Mouse (Mus musculus) heart, postnatal 0 days (tissue): ENCODE results near the gene B4galt1. TPM values are rescaled to one million over a fixed set of nuclear protein-coding genes. Genes with fewer than 3 reads are reported as not detected.
A peak's percentile ranks its signal among the peaks of the same experiment; 100 is the strongest.

Source experiments
- ATAC-seq: fragments of 200-750 bp; cut with Nextera tagmentation; 2 replicates; pipeline ENCODE4 v1.8.0; 2017; ENCODE audit warnings: low read depth, moderate number of reproducible peaks, moderate library complexity; ENCODE audit not compliant: insufficient read depth
- DNase-seq: peaks from one replicate; pipeline ENCODE4 v3.0.0-alpha.2; 2016; ENCODE audit warnings: low spot score
- H3K27ac ChIP-seq: fragments of 300-500 bp; sonication (generic); 2 replicates; pipeline ENCODE4 v1.5.1; 2014; ENCODE audit warnings: low read depth, mild to moderate bottlenecking
- H3K27me3 ChIP-seq: fragments of 300-500 bp; sonication (generic); 2 replicates; pipeline ENCODE4 v1.6.1; 2014; ENCODE audit warnings: low read length, mixed read lengths; ENCODE audit not compliant: control insufficient read depth, insufficient read depth
- H3K36me3 ChIP-seq: fragments of 300-500 bp; sonication (generic); replicated peaks from 2 replicates; pipeline ENCODE4 v1.6.1; 2014; ENCODE audit warnings: low read length, mixed read lengths; ENCODE audit not compliant: control insufficient read depth, insufficient read depth
- H3K4me1 ChIP-seq: fragments of 300-500 bp; sonication (generic); 2 replicates; pipeline ENCODE4 v1.6.1; 2014; ENCODE audit warnings: antibody characterized with exemption; ENCODE audit not compliant: control insufficient read depth, insufficient read depth
- H3K4me2 ChIP-seq: fragments of 300-500 bp; sonication (generic); 2 replicates; pipeline ENCODE4 v1.6.1; 2014; ENCODE audit warnings: low read depth, mild to moderate bottlenecking, low read length, moderate library complexity
- H3K4me3 ChIP-seq: fragments of 300-500 bp; sonication (generic); 2 replicates; pipeline ENCODE4 v1.5.1; 2014; ENCODE audit warnings: low read depth, low read length
- H3K9ac ChIP-seq: fragments of 300-500 bp; sonication (generic); replicated peaks from 2 replicates; pipeline ENCODE4 v1.6.1; 2014; ENCODE audit warnings: low read depth, low read length, mixed read lengths
- H3K9me3 ChIP-seq: fragments of 300-500 bp; sonication (generic); replicated peaks from 2 replicates; pipeline ENCODE4 v1.6.1; 2016; ENCODE audit warnings: low read length; ENCODE audit not compliant: control insufficient read depth
- CTCF ChIP-seq: IDR thresholded peaks from 2 replicates; pipeline ENCODE4 v1.5.1; 2016; ENCODE audit warnings: antibody characterized with exemption, control low read depth, low read depth
- EP300 ChIP-seq: IDR thresholded peaks from 2 replicates; pipeline ENCODE4 v1.6.1; 2016; ENCODE audit warnings: antibody characterized with exemption, low read depth
- WGBS: fragments of 180-500 bp; shearing (Covaris S2); extraction: QIAGEN DNeasy Blood & Tissue Kit; methylation state at CpG from one replicate; pipeline ENCODE4 v1.1.7; 2014; 5-methylcytosine and 5-hydroxymethylcytosine counted together
- polyA plus RNA-seq: library from polyadenylated mRNA; unstranded; fragments of >200 nt; fragmentation: Nextera tagmentation; extraction: Ambion mirVana; gene quantifications from 2 replicates; pipeline ENCODE4 v1.2.1, GENCODE M21; 2015
- total RNA-seq: library from RNA; depleted of rRNA; stranded (reverse); fragments of >200 nt; gene quantifications from 2 replicates; pipeline ENCODE4 v1.2.3, GENCODE M21; 2014; ENCODE audit warnings: low replicate concordance

The B4galt1 gene
- total and polyA plus RNA-seq, 2 experiments from 2014 or later = 49.6 to 125 TPM

- ATAC-seq = no peak
- Histone ChIP-seq H3K9ac (no peak overlapping the region), H3K9me3 (no peaks in the 10 kb centered on the region), H3K27me3 (no peaks in the 10 kb centered on the region), H3K27ac (no peak overlapping the region), H3K4me1 (peaks cover 44% of the 10 kb centered on the region), H3K4me3 (no peak overlapping the region), H3K36me3 (0 out of 2 replicates have a peak, but pooled peaks cover 3% of the 10 kb centered on the region), H3K4me2 (no peak overlapping the region)
- 85% methylated on average over 4 of the region's 4 CpGs for WGBS
- TF ChIP-seq CTCF = no peak
- no peak for TF ChIP-seq EP300
- DNase-seq = no peak
These were observed 19.5 kb downstream of the B4galt1 start for GRCm38 (mm10) chr4:40834232-40834786.

DNA sequence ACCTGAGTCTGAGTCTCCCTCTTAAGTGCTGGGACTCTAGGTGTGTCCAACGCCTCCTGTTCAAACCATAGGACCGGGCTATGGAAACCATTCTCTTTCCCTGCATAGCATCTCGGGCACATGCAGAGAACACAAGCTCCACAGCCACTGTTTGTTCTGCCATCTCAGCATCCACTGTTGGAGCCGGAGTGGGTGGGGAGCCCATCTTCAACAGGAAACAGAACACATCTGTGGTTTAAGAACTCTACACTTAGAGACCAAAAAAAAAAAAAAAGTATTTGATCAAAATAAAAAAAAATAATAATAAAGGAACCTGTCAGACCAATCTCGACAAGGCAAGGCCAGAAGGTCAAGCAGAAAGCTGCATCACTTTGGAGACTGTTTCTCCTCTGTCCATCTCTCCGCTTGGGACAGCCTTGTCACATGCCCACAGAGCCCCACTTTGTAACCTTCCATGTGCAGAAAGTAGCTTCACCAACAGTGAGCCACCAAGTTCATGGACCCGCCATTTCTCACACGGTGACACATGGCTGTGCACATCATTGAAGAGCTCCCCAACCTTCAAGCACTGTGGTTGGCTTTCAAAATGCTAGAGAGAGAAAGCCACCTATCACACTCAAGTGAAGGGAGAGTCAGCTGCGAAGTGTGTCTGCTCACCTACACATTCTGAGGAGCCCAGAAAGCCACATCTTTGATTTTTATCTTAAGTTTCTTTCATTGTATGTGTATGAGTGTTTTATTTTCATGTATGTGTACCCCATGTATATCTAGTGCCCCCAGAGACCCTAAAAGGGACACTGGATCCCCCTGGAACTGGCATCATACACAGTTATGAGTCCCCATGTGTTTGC, 20.2 kb downstream of the B4galt1 start:
- H3K36me3 ChIP-seq = peaks cover 3% of the 10 kb centered on the region; the same call in 1 of the 2 replicates
- H3K4me1 ChIP-seq = peaks cover 37% of the 10 kb centered on the region

DNA sequence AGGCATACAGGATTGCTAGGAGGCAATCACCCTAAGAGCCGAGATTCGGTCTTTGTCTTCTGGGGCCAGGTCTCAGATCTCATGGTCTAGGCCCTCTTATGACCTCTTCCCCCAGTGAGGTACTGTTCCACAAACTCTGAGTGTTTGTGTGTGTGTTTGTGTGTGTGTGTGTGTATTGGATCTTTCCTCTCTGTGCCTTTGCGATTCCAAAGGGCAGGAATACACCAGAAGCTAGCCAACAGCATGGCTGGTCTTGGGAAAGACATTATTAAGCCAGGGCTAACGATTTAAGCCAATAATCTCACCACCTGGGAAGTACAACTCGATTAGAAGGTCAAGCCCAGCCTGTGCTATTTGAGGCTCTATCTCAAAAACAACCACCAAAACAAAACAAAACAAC, 23.3 kb downstream of the B4galt1 start:
- Histone ChIP-seq H3K9ac (no peak overlapping the region), H3K4me3 (no peak overlapping the region), H3K27ac (peak overlapping the region; percentile 23; the same call in 1 of the 2 replicates), H3K9me3 (no peaks in the 10 kb centered on the region), H3K36me3 (peaks cover 13% of the 10 kb centered on the region; the same call in 1 of the 2 replicates), H3K4me1 (peaks cover 26% of the 10 kb centered on the region), H3K27me3 (no peaks in the 10 kb centered on the region), H3K4me2 (no peak overlapping the region)
- DNase-seq = no peak
- no peak for ATAC-seq
- 61% methylated on average over 5 of the region's 5 CpGs for WGBS
- TF ChIP-seq CTCF (no peak), EP300 (no peak)

More for the DNA sequence above, 20.2 kb downstream of the B4galt1 start:
- H3K9me3 ChIP-seq = no peaks in the 10 kb centered on the region
- WGBS = 86% methylated on average over 9 of the region's 9 CpGs
- ATAC-seq (no peak), DNase-seq (no peak)
- no peak overlapping the region for H3K4me3 ChIP-seq
- H3K27me3 ChIP-seq = no peaks in the 10 kb centered on the region
- H3K4me2 ChIP-seq = no peak overlapping the region
- TF ChIP-seq EP300 (no peak), CTCF (no peak)
- H3K9ac ChIP-seq = no peak overlapping the region
- no peak overlapping the region for H3K27ac ChIP-seq

- peaks cover 19% of the 10 kb centered on the region for H3K4me1 ChIP-seq
- no peaks in the 10 kb centered on the region for H3K9me3 ChIP-seq
- H3K4me2 ChIP-seq = no peak overlapping the region
- peak overlapping the region; percentile 22; the same call in 1 of the 2 replicates for H3K27ac ChIP-seq
- H3K27me3 ChIP-seq = no peaks in the 10 kb centered on the region
- ATAC-seq (no peak), DNase-seq (no peak)
- H3K36me3 ChIP-seq = peaks cover 15% of the 10 kb centered on the region; the same call in 1 of the 2 replicates
- H3K4me3 ChIP-seq = no peak overlapping the region
- 83% methylated on average over 13 of the region's 13 CpGs for WGBS
- H3K9ac ChIP-seq = no peak overlapping the region
- TF ChIP-seq EP300 (no peak), CTCF (no peak)
These were observed 24.0 kb downstream of the B4galt1 start for GRCm38 (mm10) chr4:40829654-40830400.

DNA sequence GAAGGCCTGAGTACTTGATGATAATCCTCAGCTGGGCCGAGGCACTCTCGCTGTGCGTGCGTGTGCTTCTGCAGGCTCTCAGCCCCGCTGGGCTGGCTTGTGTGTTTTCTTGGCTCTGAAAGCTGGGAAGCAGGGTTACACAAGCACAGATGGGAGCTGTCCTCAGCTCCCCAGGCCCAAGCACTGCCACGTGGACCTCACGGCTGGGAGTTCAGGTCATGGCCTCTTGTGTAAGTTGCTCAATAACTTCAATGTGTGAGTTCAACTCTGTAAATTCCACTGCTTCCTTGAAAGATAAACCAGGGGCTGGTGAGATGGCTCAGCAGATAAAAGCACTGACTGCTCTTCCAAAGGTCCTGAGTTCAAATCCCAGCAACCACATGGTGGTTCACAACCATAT, 24.9 kb downstream of the B4galt1 start:
- Histone ChIP-seq H3K27me3 (no peaks in the 10 kb centered on the region), H3K4me1 (peaks cover 14% of the 10 kb centered on the region), H3K27ac (peak overlapping the region; percentile 44; the same call in 1 of the 2 replicates), H3K36me3 (peaks cover 15% of the 10 kb centered on the region; the same call in 1 of the 2 replicates), H3K4me2 (no peak overlapping the region), H3K4me3 (no peak overlapping the region), H3K9ac (no peak overlapping the region), H3K9me3 (no peaks in the 10 kb centered on the region)
- peak; percentile 49; the same call in 1 of the 2 replicates for ATAC-seq
- 46% methylated on average over 7 of the region's 7 CpGs for WGBS
- DNase-seq = no peak
- TF ChIP-seq CTCF (no peak), EP300 (no peak)
